Mouse (Mus musculus) heart, postnatal 0 days (tissue): ENCODE measurements around the gene Ube2e1.

ENCODE experiments used
- CTCF ChIP-seq: IDR thresholded peaks from 2 replicates; pipeline ENCODE4 v1.5.1; 2016; ENCODE audit warnings: antibody characterized with exemption, control low read depth, low read depth
- EP300 ChIP-seq: IDR thresholded peaks from 2 replicates; pipeline ENCODE4 v1.6.1; 2016; ENCODE audit warnings: antibody characterized with exemption, low read depth

DNA sequence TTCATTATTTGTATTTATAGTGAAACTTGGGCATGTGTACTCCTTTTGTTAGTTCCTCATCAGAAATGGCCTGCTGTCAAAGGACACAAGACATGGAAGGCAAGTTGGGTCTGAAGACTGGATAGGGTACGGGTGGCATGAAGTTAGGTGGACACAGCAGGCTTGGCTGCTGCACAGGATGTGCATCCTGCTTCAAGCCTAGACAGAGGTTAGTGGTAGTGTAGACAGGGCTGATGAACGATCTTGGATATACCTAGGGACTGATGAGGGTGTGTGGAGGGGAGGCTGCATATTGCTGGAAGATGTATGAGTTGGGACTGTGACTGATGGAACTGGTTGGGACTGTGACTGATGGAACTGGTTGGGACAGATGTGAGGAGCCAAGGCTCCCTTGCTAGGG lies 32.8 kb downstream of the Ube2e1 start:
- TF ChIP-seq CTCF (no peak), EP300 (no peak)
